Mouse (Mus musculus) kidney, postnatal 0 days (tissue): Measurements from ENCODE around the gene Gpr31b. TPM values are rescaled to one million over a fixed set of nuclear protein-coding genes. Genes with fewer than 3 reads are reported as not detected.
"Not testable (repeated sequence)": the region's sequence is repeated elsewhere in the genome, so short reads cannot be mapped to it uniquely, and the experiment has no call there.

Source experiments
- ATAC-seq: fragments of 200-750 bp; cut with Nextera tagmentation; replicated peaks from 2 replicates; pipeline ENCODE4 v1.8.0; 2017; ENCODE audit warnings: low read depth, moderate number of reproducible peaks, moderate TSS enrichment, moderate library complexity; ENCODE audit not compliant: low FRiP score
- DNase-seq: peaks from one replicate; pipeline ENCODE4 v3.0.0-alpha.2; 2016; ENCODE audit warnings: low spot score
- H3K27ac ChIP-seq: fragments of 300-500 bp; sonication (generic); 2 replicates; pipeline ENCODE4 v1.5.1; 2014; ENCODE audit warnings: mild to moderate bottlenecking
- H3K27me3 ChIP-seq: fragments of 300-500 bp; sonication (generic); 2 replicates; pipeline ENCODE4 v1.6.1; 2014; ENCODE audit warnings: low read length, mixed read lengths; ENCODE audit not compliant: insufficient read depth
- H3K36me3 ChIP-seq: fragments of 300-500 bp; sonication (generic); 2 replicates; pipeline ENCODE4 v1.6.1; 2014; ENCODE audit warnings: low read length, mixed read lengths; ENCODE audit not compliant: insufficient read depth
- H3K4me1 ChIP-seq: fragments of 300-500 bp; sonication (generic); replicated peaks from 2 replicates; pipeline ENCODE4 v1.6.1; 2014; ENCODE audit warnings: antibody characterized with exemption, low read length, mixed read lengths; ENCODE audit not compliant: insufficient read depth
- H3K4me2 ChIP-seq: fragments of 300-500 bp; sonication (generic); 2 replicates; pipeline ENCODE4 v1.6.1; 2014; ENCODE audit warnings: mild to moderate bottlenecking, low read length, moderate library complexity, mixed read lengths
- H3K4me3 ChIP-seq: fragments of 300-500 bp; sonication (generic); replicated peaks from 2 replicates; pipeline ENCODE4 v1.5.1; 2014; ENCODE audit warnings: low read depth, low read length
- H3K9ac ChIP-seq: fragments of 300-500 bp; sonication (generic); 2 replicates; pipeline ENCODE4 v1.6.1; 2014; ENCODE audit warnings: low read depth, low read length
- H3K9me3 ChIP-seq: fragments of 300-500 bp; sonication (generic); replicated peaks from 2 replicates; pipeline ENCODE4 v1.6.1; 2016; ENCODE audit warnings: low read length, inconsistent platforms, mixed read lengths
- CTCF ChIP-seq: IDR thresholded peaks from 2 replicates; pipeline ENCODE4 v1.5.1; 2016; ENCODE audit warnings: antibody characterized with exemption, low read depth, mild to moderate bottlenecking, moderate library complexity
- WGBS: fragments of 180-500 bp; shearing (Covaris S2); extraction: QIAGEN DNeasy Blood & Tissue Kit; methylation state at CpG from one replicate; pipeline ENCODE4 v1.1.7; 2014; 5-methylcytosine and 5-hydroxymethylcytosine counted together
- polyA plus RNA-seq: library from polyadenylated mRNA; unstranded; fragments of >200 nt; fragmentation: Nextera tagmentation; extraction: Ambion mirVana; gene quantifications from 2 replicates; pipeline ENCODE4 v1.2.1, GENCODE M21; 2015

Gene Gpr31b
- polyA plus RNA-seq, 1 experiment from 2014 or later: 0.12 TPM

DNA sequence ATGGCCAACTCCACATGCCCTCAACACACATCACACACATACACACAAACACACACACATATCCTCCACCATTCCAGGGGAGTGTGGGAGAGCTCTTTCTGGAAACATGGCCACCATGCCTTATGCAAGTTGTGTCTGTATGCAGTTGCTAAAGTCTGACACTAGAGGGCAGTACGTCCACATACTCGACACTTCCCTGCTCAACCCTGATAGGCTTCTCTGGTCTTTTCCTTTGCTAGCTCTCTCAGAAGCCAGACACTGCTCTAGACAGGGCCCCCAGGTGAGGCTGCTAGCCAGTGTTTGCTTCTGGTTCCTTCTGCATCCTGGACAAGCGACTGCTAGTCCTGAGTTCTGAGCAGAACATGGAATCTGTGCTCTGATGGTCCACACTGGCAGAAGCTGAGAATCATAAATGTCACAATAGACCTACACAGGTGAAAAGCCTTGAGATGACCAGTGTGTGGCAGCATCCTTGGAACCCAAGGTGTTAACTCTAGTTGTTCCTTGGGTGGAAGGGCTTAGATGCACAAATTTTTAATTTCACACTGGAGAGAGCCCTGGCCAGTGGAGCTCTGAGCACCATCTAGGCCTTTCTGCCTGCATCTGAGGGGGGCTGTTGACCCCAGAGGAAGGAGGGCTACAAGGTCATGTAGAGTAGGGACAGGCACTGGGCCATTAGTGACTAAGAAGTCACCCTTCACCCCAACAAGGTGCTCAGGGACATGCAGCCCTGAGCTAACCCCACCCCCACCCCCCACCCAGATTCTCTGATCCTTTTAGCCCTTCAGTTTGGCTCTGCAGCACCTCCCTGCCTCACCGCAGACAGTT, 8.0 kb downstream of the Gpr31b start:
- not testable (repeated sequence) for H3K4me2 ChIP-seq, H3K27me3 ChIP-seq, H3K4me3 ChIP-seq, H3K27ac ChIP-seq, H3K4me1 ChIP-seq, H3K36me3 ChIP-seq, H3K9ac ChIP-seq, H3K9me3 ChIP-seq
- DNase-seq (peak; percentile 57), ATAC-seq (peak; percentile 78)
- peak; percentile 65 for TF ChIP-seq CTCF
- 10% methylated on average over 3 of the region's 4 CpGs for WGBS

DNA sequence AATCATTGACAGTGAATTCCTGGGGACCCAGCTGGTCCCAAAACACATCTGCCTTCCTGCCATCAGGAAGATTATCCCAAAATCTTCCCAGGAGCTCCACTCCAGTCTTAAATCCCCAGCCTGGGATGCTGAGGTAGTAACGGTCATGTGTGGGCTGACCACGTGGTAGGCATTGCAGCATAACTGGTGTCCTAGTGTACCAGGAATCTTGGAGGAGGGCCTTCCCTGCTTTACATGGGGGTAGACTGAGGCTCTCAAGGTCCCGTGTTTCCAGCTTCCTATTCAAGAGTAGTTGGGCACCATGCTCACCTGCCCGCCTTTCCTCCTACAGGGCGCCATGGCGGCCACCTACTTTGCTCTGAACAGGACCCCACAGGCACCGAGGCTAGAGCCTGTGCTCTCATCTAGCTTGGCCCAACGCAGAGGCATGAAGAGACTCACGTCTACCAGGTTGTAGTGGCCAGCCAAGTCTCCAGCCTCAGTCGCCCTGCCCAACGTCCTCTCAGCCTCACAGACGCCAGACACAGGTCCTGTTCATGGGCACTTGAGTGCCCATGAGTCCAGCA, 15.4 kb downstream of the Gpr31b start:
- H3K9ac ChIP-seq, H3K36me3 ChIP-seq, H3K9me3 ChIP-seq, H3K27ac ChIP-seq, H3K4me2 ChIP-seq, ATAC-seq, H3K27me3 ChIP-seq, H3K4me3 ChIP-seq, H3K4me1 ChIP-seq, DNase-seq: not testable (repeated sequence)
- WGBS: 80% methylated on average over 3 of the region's 12 CpGs

DNA sequence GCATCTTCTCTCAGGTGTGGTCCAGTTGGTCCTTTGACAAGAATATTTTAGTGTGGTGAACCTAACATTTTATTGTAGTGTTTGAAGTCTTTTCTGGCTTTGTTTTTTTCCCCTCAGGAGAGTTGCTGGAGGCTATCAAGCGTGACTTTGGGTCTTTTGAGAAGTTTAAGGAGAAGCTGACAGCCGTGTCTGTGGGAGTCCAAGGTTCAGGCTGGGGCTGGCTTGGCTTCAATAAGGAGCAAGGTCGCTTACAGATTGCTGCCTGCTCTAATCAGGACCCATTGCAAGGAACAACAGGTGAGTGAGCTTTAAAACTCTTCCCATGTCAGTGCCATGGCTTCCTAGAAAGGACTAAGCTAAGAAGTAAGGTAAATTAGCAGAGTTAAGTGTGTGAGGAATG, 38.8 kb downstream of the Gpr31b start:
- Histone ChIP-seq H3K27ac (no peak overlapping the region), H3K9ac (no peak overlapping the region), H3K4me2 (no peak overlapping the region), H3K4me3 (no peak overlapping the region), H3K27me3 (no peaks in the 10 kb centered on the region), H3K9me3 (no peaks in the 10 kb centered on the region), H3K4me1 (peaks cover 5% of the 10 kb centered on the region; the same call in 1 of the 2 replicates), H3K36me3 (peaks cover 26% of the 10 kb centered on the region)
- no peak for DNase-seq
- no peak for ATAC-seq
- 41% methylated on average over 3 of the region's 3 CpGs for WGBS
- TF ChIP-seq CTCF: no peak

DNA sequence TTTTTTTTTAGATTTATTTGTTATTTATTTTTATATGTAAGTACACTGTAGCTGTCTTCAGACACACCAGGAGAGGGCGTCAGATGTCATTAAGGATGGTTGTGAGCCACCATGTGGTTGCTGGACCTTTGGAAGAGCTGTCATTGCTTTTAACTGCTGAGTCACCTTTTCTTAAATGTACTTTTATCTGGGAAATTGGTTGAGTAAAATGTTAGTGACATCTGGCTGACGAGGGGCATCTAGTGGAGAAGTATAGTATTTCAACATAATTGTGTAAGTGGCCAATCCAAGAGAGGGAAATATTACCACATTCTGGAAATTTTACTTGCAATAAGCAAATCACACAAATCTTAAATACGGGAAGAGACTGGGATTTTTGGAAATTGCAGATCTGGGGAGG, 42.2 kb downstream of the Gpr31b start:
- H3K27ac ChIP-seq: no peak overlapping the region
- DNase-seq: peak; percentile 94

DNA sequence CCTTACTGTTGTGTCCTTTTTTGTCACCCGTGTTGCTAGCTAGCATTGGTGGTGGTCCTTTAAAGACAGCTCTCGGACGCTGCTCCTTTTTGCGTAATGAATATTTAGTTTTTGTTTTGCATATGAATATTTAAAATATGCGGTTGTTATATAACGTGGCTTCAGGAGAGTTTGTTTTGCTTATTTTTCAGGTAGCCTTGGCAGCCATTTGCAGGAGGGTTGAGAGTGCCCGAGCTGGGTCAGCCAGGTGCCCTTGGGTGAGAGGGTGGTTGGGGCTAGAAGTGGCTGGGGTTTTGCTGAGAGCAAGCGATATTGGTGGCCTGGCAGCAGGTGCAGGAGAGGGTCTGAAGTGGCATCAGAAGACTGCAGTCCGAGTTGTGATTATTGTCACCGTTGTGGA, 43.6 kb downstream of the Gpr31b start:
- WGBS: 2% methylated on average over 10 of the region's 10 CpGs
- Histone ChIP-seq H3K4me3 (peak overlapping the region; percentile 81), H3K9me3 (no peaks in the 10 kb centered on the region), H3K27ac (peak overlapping the region; percentile 93), H3K27me3 (no peaks in the 10 kb centered on the region), H3K9ac (peak overlapping the region; percentile 77), H3K4me2 (peak overlapping the region; percentile 79), H3K4me1 (peaks cover 5% of the 10 kb centered on the region; the same call in 1 of the 2 replicates), H3K36me3 (peaks cover 10% of the 10 kb centered on the region; the same call in 1 of the 2 replicates)
- TF ChIP-seq CTCF: no peak
- no peak for DNase-seq
- ATAC-seq: no peak

More for the DNA sequence above, 42.2 kb downstream of the Gpr31b start:
- peaks cover 21% of the 10 kb centered on the region; the same call in 1 of the 2 replicates for H3K36me3 ChIP-seq
- H3K27me3 ChIP-seq: no peaks in the 10 kb centered on the region
- 26% methylated on average over 3 of the region's 3 CpGs for WGBS
- H3K4me1 ChIP-seq: peaks cover 5% of the 10 kb centered on the region; the same call in 1 of the 2 replicates
- no peak overlapping the region for H3K4me3 ChIP-seq
- ATAC-seq: no peak
- TF ChIP-seq CTCF: peak; percentile 75
- H3K9me3 ChIP-seq: no peaks in the 10 kb centered on the region
- no peak overlapping the region for H3K9ac ChIP-seq
- no peak overlapping the region for H3K4me2 ChIP-seq

DNA sequence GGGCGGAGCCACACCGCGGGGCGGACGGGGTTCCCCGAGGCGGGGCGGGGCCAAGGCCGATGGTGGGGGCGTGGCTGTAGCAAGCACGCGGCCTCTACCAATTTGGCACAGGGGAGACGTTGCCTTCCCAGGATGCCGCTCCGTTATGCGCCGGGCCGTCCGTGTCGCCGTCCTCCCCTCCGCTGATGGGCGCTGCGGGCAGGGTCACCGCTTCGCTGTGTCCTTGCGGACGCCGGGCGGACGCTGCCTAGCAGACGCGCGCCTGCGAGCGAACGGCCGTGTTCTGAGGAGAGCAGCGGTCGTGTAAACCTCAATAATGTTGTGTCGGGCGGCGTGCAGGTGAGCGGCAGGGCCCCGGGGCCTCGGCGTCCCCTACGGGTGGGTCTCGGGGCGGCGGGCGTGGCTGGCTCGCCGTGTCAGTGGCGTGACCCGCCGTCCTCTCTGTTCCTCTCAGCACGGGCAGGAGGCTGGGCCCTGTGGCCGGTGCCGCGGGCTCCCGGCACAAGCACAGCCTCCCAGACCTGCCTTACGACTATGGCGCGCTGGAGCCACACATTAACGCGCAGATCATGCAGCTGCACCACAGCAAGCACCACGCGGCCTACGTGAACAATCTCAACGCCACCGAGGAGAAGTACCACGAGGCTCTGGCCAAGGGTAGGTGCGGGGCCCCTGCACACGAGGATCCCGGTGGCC, 44.2 kb downstream of the Gpr31b start:
- ATAC-seq (peak; percentile 98), DNase-seq (peak; percentile 99)
- Histone ChIP-seq H3K36me3 (peaks cover 7% of the 10 kb centered on the region; the same call in 1 of the 2 replicates), H3K9ac (peak overlapping the region; percentile 77), H3K4me1 (peaks cover 5% of the 10 kb centered on the region; the same call in 1 of the 2 replicates), H3K4me2 (peak overlapping the region; percentile 79), H3K27me3 (no peaks in the 10 kb centered on the region), H3K9me3 (no peaks in the 10 kb centered on the region), H3K4me3 (peak overlapping the region; percentile 81), H3K27ac (peak overlapping the region; percentile 93)
- peak; percentile 26; the same call in 1 of the 2 replicates for TF ChIP-seq CTCF
- WGBS: under 1% methylated on average over 66 of the region's 76 CpGs
